Mouse (Mus musculus) testis, postnatal 10 days (tissue): ENCODE results near the gene Ugt2a2.
"Not testable (repeated sequence)": the region's sequence is repeated elsewhere in the genome, so short reads cannot be mapped to it uniquely, and the experiment has no call there.

Experiments used
- DNase-seq: peaks from one replicate; pipeline ENCODE4 v3.0.0; 2021; ENCODE audit warnings: low spot score

Gene Ugt2a2

GRCm38 (mm10) chr5:87482160-87482559 is at the start of gene Ugt2a2:
Ugt2a2 (minus strand) TSS chr5:87482260.
- no peak for DNase-seq

- DNase-seq: not testable (repeated sequence)
Observed at GRCm38 (mm10) chr5:87523561-87523960, 41.5 kb upstream of the Ugt2a2 start.

GRCm38 (mm10) chr5:87505776-87506458 is 23.9 kb upstream of the Ugt2a2 start:
- DNase-seq: no peak

- DNase-seq: no peak
Observed at GRCm38 (mm10) chr5:87502687-87503086, 20.6 kb upstream of the Ugt2a2 start.

- no peak for DNase-seq
Observed at GRCm38 (mm10) chr5:87499341-87499740, 17.3 kb upstream of the Ugt2a2 start.

- DNase-seq: no peak
Observed at GRCm38 (mm10) chr5:87498936-87499335, 16.9 kb upstream of the Ugt2a2 start.

GRCm38 (mm10) chr5:87490771-87491170 is 8.7 kb upstream of the Ugt2a2 start, which contains the start of gene Ugt2a1:
Ugt2a1 (minus strand) TSS chr5:87490871.
- DNase-seq: no peak

- not testable (repeated sequence) for DNase-seq
Observed at GRCm38 (mm10) chr5:87486706-87487105, 4.6 kb upstream of the Ugt2a2 start, which contains the start of gene Gm43638. Gm43638 (minus strand) TSS chr5:87486806.

- no peak for DNase-seq
Observed at GRCm38 (mm10) chr5:87458810-87459209, 23.2 kb downstream of the Ugt2a2 start.

GRCm38 (mm10) chr5:87457701-87458100 is 24.4 kb downstream of the Ugt2a2 start:
- DNase-seq: no peak

- no peak for DNase-seq
Observed at GRCm38 (mm10) chr5:87456216-87456850, 25.7 kb downstream of the Ugt2a2 start.

GRCm38 (mm10) chr5:87455519-87455918 is 26.5 kb downstream of the Ugt2a2 start:
- DNase-seq: no peak

- DNase-seq: not testable (repeated sequence)
Observed at GRCm38 (mm10) chr5:87452514-87452913, 29.5 kb downstream of the Ugt2a2 start.

- no peak for DNase-seq
Observed at GRCm38 (mm10) chr5:87436264-87436663, 45.8 kb downstream of the Ugt2a2 start.

GRCm38 (mm10) chr5:87425676-87426075 is 56.4 kb downstream of the Ugt2a2 start:
- no peak for DNase-seq

GRCm38 (mm10) chr5:87424041-87424440 is 58.0 kb downstream of the Ugt2a2 start, which contains the start of gene Ugt2b38:
Ugt2b38 (minus strand) TSS chr5:87424203.
- not testable (repeated sequence) for DNase-seq
